Mouse (Mus musculus): ENCODE data around the gene Fam83d.

Fam83d gene

GRCm38 (mm10) chr2:158816239-158816638 is 48.3 kb downstream of the Fam83d start:
- DNase-seq (ENCODE audit: low spot score in 2 of 2) = no peak

GRCm38 (mm10) chr2:158817708-158818107 is 49.8 kb downstream of the Fam83d start:
- no peak for DNase-seq (ENCODE audit: low spot score in 2 of 2)

GRCm38 (mm10) chr2:158828124-158828523 is 60.2 kb downstream of the Fam83d start:
- no peak for DNase-seq (ENCODE audit: low spot score in 2 of 2)

GRCm38 (mm10) chr2:158829746-158830145 is 61.9 kb downstream of the Fam83d start:
- DNase-seq (ENCODE audit: low spot score in 2 of 2) = no peak

- no peak for DNase-seq (ENCODE audit: low spot score in 2 of 2)
These were observed 65.3 kb downstream of the Fam83d start for GRCm38 (mm10) chr2:158833221-158833620.

GRCm38 (mm10) chr2:158833645-158834044 is 65.8 kb downstream of the Fam83d start:
- DNase-seq (ENCODE audit: low spot score in 2 of 2) = no peak

All from spleen, postnatal 10 days (tissue).